Mouse (Mus musculus) layer of hippocampus, postnatal 10 days (tissue): ENCODE results near the gene Agps. TPM values are rescaled to one million over a fixed set of nuclear protein-coding genes. Genes with fewer than 3 reads are reported as not detected.

Experiments
- DNase-seq, 2 experiments: peaks; one replicate each; pipeline ENCODE4 v3.0.0; 2021; ENCODE audit warnings: low spot score in 2 of 2
- long read RNA-seq: library from polyadenylated mRNA; stranded (forward); transcript quantifications from one replicate; pipeline ENCODE4 v2.0.0, GENCODE M21; 2023
- total RNA-seq, 2 experiments: library from RNA; stranded (reverse); gene quantifications; 2 replicates each; pipeline ENCODE4 v1.2.3; 2021

Gene Agps
- total RNA-seq = 10 to 100 TPM; 58.4 to 58.7 TPM
- long read RNA-seq, full-length matches to known transcripts = 16 of 21 reads
- long read RNA-seq, partial matches to known transcripts = 1 of 21 reads
- long read RNA-seq, other reads (novel, unspliced or antisense) = 4 of 21 reads

DNA sequence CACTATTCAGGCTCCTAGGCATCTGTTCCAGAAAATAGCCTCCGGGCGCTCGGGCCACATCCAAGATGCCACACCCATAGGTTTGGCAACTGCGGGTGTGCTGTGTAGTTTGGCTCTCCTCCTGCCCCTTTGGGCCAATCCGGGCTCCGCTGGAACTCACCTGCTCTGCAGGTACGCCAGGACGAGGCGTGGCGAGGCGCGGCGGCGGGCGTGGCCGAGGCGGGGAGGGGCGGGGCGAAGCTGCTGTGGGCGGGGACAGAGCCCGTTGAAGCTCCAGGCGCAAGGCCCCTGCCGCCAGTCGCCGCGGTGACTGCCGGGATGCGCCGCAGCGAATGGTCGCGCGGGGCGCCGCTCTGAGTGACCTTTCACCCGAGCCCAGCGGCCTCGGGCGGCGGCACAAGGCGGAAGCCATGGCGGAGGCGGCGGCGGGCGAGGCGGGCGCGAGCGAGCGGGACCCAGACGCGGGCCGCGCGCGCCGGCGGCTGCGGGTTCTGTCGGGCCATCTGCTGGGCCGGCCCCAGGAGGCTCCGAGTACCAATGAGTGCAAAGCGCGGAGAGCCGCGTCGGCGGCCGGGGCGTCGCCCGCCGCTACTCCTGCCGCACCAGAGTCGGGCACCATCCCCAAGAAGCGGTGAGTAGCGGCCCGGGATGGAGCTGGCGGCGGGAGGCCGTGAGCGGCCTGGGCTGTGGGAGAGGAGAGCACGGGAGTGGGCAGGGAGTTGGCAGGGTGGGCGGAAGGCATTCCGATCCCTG lies at the start of gene Agps:
TSS of gene Agps (plus strand) at position 297 of the 753 bp plus-strand sequence.
- peak; percentile 74 to 88 for DNase-seq

GRCm38 (mm10) chr2:75786075-75786474 lies 45.9 kb upstream of the Agps start:
- DNase-seq = peak; percentile 32 to 47

GRCm38 (mm10) chr2:75788511-75788910 lies 43.5 kb upstream of the Agps start:
- no peak for DNase-seq

- no peak for DNase-seq
These were observed 41.9 kb upstream of the Agps start for GRCm38 (mm10) chr2:75789959-75790523.

GRCm38 (mm10) chr2:75791561-75792308 lies 40.2 kb upstream of the Agps start:
- no peak for DNase-seq

GRCm38 (mm10) chr2:75792377-75793203 lies 39.4 kb upstream of the Agps start:
- no peak for DNase-seq

- no peak for DNase-seq
These were observed 35.8 kb upstream of the Agps start for GRCm38 (mm10) chr2:75796181-75796580.

GRCm38 (mm10) chr2:75798434-75798970 lies 33.5 kb upstream of the Agps start:
- no peak for DNase-seq

GRCm38 (mm10) chr2:75805767-75806166 lies 26.2 kb upstream of the Agps start:
- DNase-seq = no peak

GRCm38 (mm10) chr2:75806891-75807290 lies 25.1 kb upstream of the Agps start:
- DNase-seq = no peak

DNA sequence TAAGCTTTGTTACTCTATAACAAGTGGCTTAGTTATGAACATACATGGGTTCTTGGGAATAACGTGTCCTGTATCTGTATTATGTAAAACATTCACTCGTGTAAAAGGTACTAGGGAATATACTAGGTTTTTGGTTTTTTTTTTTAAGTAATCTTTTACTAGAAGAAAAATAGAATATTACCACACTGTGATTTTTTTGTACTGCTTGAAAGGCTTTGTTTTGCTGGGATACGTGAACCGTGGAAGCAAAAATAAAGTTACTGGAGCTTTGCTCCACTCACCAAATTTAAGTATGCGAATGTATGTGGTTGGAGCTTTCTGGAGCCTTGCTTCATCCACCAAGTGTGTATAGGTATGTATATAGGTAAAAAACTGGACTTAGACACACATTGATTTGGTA lies 24.5 kb upstream of the Agps start:
- no peak for DNase-seq

- DNase-seq = no peak
These were observed 17.1 kb upstream of the Agps start for GRCm38 (mm10) chr2:75814880-75815279.

GRCm38 (mm10) chr2:75815521-75815920 lies 16.5 kb upstream of the Agps start:
- no peak for DNase-seq

- no peak for DNase-seq
These were observed 15.3 kb upstream of the Agps start for GRCm38 (mm10) chr2:75816673-75817072.

DNA sequence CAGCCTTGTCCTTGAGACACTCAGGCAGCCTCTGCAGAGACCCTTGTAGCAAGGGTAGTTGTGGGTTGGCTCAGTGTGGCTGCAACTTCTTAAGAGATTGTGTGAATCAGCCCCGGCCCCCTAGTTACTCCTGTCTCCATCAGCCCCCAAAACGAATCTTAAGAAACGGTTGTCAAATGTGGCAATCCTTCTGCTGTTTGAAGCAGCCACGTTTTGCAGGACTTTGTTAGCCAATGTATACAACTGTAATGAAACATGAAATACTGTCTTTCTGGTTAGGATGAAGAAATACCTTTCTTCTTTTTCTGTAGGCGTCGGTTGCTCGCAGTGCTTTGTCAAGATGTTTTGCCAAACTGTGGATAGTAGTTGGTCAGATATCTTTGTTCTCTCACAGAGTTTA lies 13.3 kb upstream of the Agps start:
- no peak for DNase-seq

DNA sequence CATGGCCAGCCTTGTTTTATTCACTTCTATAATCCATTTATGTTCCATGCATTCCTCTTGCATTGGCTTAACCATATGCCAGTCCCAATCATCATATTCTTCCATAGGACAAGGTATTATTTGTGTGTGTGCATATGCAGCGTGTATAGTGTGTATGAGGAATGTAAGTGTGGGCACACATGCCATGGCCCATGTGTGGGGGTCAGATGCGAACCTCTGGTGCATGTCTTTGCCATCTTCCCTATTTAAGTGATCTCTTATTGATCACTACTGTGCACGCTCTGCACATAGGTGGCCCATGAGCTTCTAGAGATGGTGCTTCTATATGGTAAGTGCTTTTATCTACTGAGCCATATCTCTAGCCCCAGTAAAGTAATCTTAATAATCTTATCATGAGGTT lies 12.2 kb upstream of the Agps start:
- no peak for DNase-seq

DNA sequence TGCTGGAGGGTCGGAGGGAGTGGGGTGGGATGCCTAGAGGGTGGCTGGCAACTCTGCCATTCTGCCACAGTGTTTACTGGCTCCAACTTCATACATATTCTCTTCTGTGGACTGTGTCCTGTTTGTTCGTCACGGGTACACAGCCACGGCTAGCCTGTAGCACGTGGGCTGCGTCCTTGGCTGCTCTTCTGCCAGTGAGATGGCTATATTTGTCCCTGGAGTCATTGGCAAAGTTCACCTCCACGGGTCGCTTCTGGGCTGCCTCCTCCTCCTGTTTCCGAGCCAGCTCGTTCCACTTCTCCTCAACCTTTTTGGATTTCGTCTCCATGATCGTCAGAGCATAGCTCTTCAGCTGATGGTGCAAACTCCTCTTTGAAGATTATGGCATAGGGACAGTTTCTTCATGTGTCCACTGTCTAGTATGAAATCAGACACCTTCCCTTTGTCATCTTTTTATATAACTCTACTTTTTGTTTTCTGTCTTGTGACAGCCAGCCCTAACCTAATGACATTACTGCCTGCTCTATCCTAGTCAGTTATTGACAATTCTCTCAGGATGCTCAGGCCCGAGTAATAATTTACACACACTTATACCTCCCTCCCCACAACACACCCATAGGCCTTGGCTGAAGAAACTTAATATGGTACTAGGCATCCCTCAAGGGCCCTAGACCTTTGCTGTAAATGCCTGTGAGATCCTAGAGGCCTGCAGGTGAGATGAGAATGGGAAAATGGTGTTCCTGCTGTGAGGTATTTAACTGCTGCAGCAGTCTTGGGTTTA lies 9.8 kb upstream of the Agps start:
- no peak for DNase-seq

GRCm38 (mm10) chr2:75823736-75824135 lies 8.2 kb upstream of the Agps start:
- no peak for DNase-seq

GRCm38 (mm10) chr2:75824144-75824543 lies 7.8 kb upstream of the Agps start:
- DNase-seq = no peak

DNA sequence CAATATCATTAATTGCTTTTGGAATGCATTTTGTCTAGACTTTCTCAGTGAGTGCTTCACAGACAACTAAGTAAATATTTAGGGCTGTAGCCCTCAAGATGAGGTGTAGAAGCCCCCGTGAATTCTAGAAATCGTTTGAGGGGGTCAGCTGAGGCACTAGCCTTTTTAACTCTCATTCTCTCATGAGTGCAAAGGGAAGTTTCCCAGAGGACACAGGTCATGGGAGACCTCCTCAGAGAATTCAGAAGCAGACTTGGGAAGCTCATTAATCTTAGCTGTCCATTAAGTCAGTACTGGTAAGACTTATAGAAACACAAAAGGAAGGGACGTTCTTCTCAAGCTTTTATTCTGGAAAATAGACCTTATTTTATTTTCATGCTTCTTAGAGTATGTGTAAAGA lies 7.1 kb upstream of the Agps start:
- no peak for DNase-seq
